Mouse (Mus musculus): ENCODE data around the gene Cideb.

DNA sequence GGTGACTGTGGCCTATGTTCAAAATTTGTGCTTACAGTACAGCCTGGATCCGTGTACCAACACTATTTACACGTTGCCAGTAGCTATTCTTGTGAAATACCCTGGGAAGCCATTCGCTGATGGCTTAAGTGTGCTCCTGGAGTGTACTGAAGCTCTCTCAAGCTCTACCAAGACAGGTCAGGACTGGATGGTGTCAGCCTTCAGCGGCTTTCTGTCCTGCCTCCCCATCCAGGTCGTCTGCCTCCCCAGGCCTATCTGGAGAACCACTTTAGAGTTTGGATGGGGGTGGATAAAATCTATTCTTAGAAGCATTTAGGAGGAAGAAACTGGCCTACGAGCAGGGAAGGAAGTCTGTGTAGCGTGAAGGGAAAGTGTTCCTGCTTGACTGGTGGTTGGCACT is 4.9 kb upstream of the Cideb start:
- no peak for TF ChIP-seq CTCF (conservative IDR thresholded peaks at IDR 0.05; ENCODE audit: low read length)
- TF ChIP-seq NANOG (IDR thresholded peaks at IDR 0.05; ENCODE audit: borderline replicate concordance, low read length): no peak
- TF ChIP-seq POU5F1 (IDR thresholded peaks at IDR 0.05; ENCODE audit: borderline replicate concordance, low read length): no peak
